Mouse (Mus musculus) forebrain, embryonic 16.5 days (tissue): ENCODE measurements at regions not wholly inside any gene's neighbourhood (a gene's known extent, or its start where the extent isn't known, plus 50 kb on each side); places are given as distances from the start of the nearest gene placed in this dataset.
"Not testable (repeated sequence)": the region's sequence is repeated elsewhere in the genome, so short reads cannot be mapped to it uniquely, and the experiment has no call there.

ENCODE experiments used
- ATAC-seq: fragments of 200-750 bp; cut with Nextera tagmentation; 2 replicates; pipeline ENCODE4 v1.8.0; 2017; ENCODE audit warnings: mild to moderate bottlenecking, moderate library complexity
- H3K27ac ChIP-seq: fragments of 300-500 bp; sonication (generic); 2 replicates; pipeline ENCODE4 v1.5.1; 2014; ENCODE audit warnings: low read length, control low read depth
- H3K27me3 ChIP-seq: fragments of 300-500 bp; sonication (generic); replicated peaks from 2 replicates; pipeline ENCODE4 v1.6.1; 2014; ENCODE audit warnings: low read length; ENCODE audit not compliant: control insufficient read depth, insufficient read depth
- H3K36me3 ChIP-seq: fragments of 300-500 bp; sonication (generic); 2 replicates; pipeline ENCODE4 v1.6.1; 2014; ENCODE audit not compliant: control insufficient read depth, insufficient read depth
- H3K4me1 ChIP-seq: fragments of 300-500 bp; sonication (generic); replicated peaks from 2 replicates; pipeline ENCODE4 v1.6.1; 2014; ENCODE audit warnings: low read length; ENCODE audit not compliant: control insufficient read depth, insufficient read depth
- H3K4me2 ChIP-seq: fragments of 300-500 bp; sonication (generic); 2 replicates; pipeline ENCODE4 v1.6.1; 2014; ENCODE audit warnings: mild to moderate bottlenecking, low read length, control low read depth
- H3K4me3 ChIP-seq: fragments of 300-500 bp; sonication (generic); replicated peaks from 2 replicates; pipeline ENCODE4 v1.5.1; 2014; ENCODE audit warnings: mild to moderate bottlenecking, low read length, control low read depth
- H3K9ac ChIP-seq: fragments of 300-500 bp; sonication (generic); replicated peaks from 2 replicates; pipeline ENCODE4 v1.6.1; 2014; ENCODE audit warnings: low read depth, low read length, control low read depth
- H3K9me3 ChIP-seq: fragments of 300-500 bp; sonication (generic); 2 replicates; pipeline ENCODE4 v1.6.1; 2016; ENCODE audit warnings: low read length; ENCODE audit not compliant: control insufficient read depth
- WGBS: fragments of 180-500 bp; shearing (Covaris S2); extraction: QIAGEN DNeasy Blood & Tissue Kit; methylation state at CpG from one replicate; pipeline ENCODE4 v1.1.7; 2014; 5-methylcytosine and 5-hydroxymethylcytosine counted together

DNA sequence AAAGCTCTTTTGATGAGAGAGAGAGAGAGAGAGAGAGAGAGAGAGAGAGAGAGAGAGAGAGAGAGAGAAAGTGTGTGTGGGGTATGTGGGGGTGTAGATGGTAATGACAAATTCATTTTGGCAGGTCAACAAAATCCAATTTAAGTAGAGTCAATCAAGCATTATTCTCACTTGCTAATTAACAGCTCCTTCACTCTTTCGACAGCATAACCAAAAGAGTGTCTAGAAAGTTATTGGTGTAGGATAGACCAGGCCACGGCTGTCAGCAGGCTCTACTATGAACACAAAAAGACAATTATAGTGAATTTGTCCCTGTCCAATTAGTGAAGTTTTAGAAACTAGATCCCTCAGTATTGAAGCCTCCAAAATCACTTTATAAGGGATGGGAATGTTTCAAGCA is 378.2 kb downstream of the Pcdh20 start:
- no peak overlapping the region for H3K9ac ChIP-seq
- no peaks in the 10 kb centered on the region for H3K9me3 ChIP-seq
- no peaks in the 10 kb centered on the region for H3K36me3 ChIP-seq
- H3K4me2 ChIP-seq: no peak overlapping the region
- H3K4me1 ChIP-seq: no peaks in the 10 kb centered on the region; the same call in 1 of the 2 replicates
- no peak overlapping the region for H3K27ac ChIP-seq
- WGBS: 11% methylated on average over 2 of the region's 2 CpGs
- H3K4me3 ChIP-seq: no peak overlapping the region
- peak; percentile 83 for ATAC-seq
- H3K27me3 ChIP-seq: no peaks in the 10 kb centered on the region

- no peak for ATAC-seq
- no peaks in the 10 kb centered on the region for H3K36me3 ChIP-seq
- no peak overlapping the region for H3K4me2 ChIP-seq
- no peaks in the 10 kb centered on the region; the same call in 1 of the 2 replicates for H3K4me1 ChIP-seq
- 90% methylated on average over 3 of the region's 3 CpGs for WGBS
- H3K4me3 ChIP-seq: no peak overlapping the region
- H3K27me3 ChIP-seq: no peaks in the 10 kb centered on the region
- H3K9ac ChIP-seq: no peak overlapping the region
- no peaks in the 10 kb centered on the region for H3K9me3 ChIP-seq
- no peak overlapping the region for H3K27ac ChIP-seq
Observed at GRCm38 (mm10) chr14:88084854-88085253, 386.3 kb downstream of the Pcdh20 start.

- Histone ChIP-seq H3K36me3 (no peaks in the 10 kb centered on the region), H3K27ac (no peak overlapping the region), H3K4me3 (no peak overlapping the region), H3K27me3 (no peaks in the 10 kb centered on the region), H3K9ac (no peak overlapping the region), H3K4me2 (no peak overlapping the region), H3K4me1 (no peaks in the 10 kb centered on the region), H3K9me3 (no peaks in the 10 kb centered on the region)
- WGBS: 75% methylated on average over 5 of the region's 5 CpGs
- ATAC-seq: no peak
Observed at GRCm38 (mm10) chr14:88072880-88073468, 398.2 kb downstream of the Pcdh20 start.

DNA sequence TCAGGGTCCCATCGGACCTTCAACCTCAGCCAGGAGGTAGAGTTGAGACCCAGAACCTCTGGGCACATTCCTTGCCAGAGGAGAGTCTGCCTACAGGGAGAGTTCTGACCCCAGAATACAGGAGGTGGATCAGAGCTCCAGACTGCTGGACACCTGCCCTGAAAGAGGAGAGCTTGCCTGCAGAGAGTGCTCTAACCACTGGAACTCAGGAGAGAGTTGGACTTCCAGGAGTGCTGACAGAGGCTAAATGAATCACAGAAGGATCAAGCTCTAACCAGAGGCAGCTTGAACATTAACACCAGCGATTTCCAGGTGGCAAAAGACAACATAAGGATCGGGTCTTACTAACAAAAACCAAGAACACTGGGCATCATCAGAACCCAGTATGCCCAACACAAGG is 423.6 kb downstream of the Pcdh20 start:
- 88% methylated on average over 3 of the region's 3 CpGs for WGBS
- not testable (repeated sequence) for ATAC-seq

GRCm38 (mm10) chr14:88013882-88014281 is 457.3 kb downstream of the Pcdh20 start:
- H3K4me1 ChIP-seq: no peaks in the 10 kb centered on the region
- H3K4me2 ChIP-seq: no peak overlapping the region
- H3K9ac ChIP-seq: no peak overlapping the region
- no peaks in the 10 kb centered on the region for H3K9me3 ChIP-seq
- H3K36me3 ChIP-seq: no peaks in the 10 kb centered on the region
- H3K27ac ChIP-seq: no peak overlapping the region
- WGBS: 74% methylated on average over 2 of the region's 2 CpGs
- ATAC-seq: no peak
- no peaks in the 10 kb centered on the region for H3K27me3 ChIP-seq
- H3K4me3 ChIP-seq: no peak overlapping the region

More for the DNA sequence above, 423.6 kb downstream of the Pcdh20 start:
- H3K36me3 ChIP-seq, H3K9me3 ChIP-seq, H3K9ac ChIP-seq, H3K4me1 ChIP-seq, H3K27ac ChIP-seq, H3K4me2 ChIP-seq, H3K4me3 ChIP-seq, H3K27me3 ChIP-seq: not testable (repeated sequence)

GRCm38 (mm10) chr14:88013186-88013585 is 458.0 kb downstream of the Pcdh20 start:
- 96% methylated on average over 3 of the region's 3 CpGs for WGBS
- H3K9me3 ChIP-seq: no peaks in the 10 kb centered on the region

GRCm38 (mm10) chr14:87996561-87996960 is 474.6 kb downstream of the Pcdh20 start:
- no peak overlapping the region for H3K4me3 ChIP-seq
- peak; percentile 20; the same call in 1 of the 2 replicates for ATAC-seq
- 25% methylated on average over 2 of the region's 2 CpGs for whole genome bisulfite sequencing

More at GRCm38 (mm10) chr14:88013186-88013585, 458.0 kb downstream of the Pcdh20 start:
- no peaks in the 10 kb centered on the region for H3K36me3 ChIP-seq
- H3K9ac ChIP-seq: no peak overlapping the region
- no peaks in the 10 kb centered on the region for H3K27me3 ChIP-seq
- H3K27ac ChIP-seq: no peak overlapping the region
- H3K4me2 ChIP-seq: no peak overlapping the region
- ATAC-seq: no peak
- H3K4me3 ChIP-seq: no peak overlapping the region
- no peaks in the 10 kb centered on the region for H3K4me1 ChIP-seq

More at GRCm38 (mm10) chr14:87996561-87996960, 474.6 kb downstream of the Pcdh20 start:
- no peak overlapping the region for H3K9ac ChIP-seq
- H3K4me1 ChIP-seq: no peaks in the 10 kb centered on the region
- H3K36me3 ChIP-seq: no peaks in the 10 kb centered on the region
- H3K27ac ChIP-seq: no peak overlapping the region
- H3K4me2 ChIP-seq: no peak overlapping the region
- H3K27me3 ChIP-seq: no peaks in the 10 kb centered on the region
- H3K9me3 ChIP-seq: no peaks in the 10 kb centered on the region
